Mouse (Mus musculus): ENCODE results near the gene Wsb2.
"Not testable (repeated sequence)": the region's sequence is repeated elsewhere in the genome, so short reads cannot be mapped to it uniquely, and the experiment has no call there.

The Wsb2 gene

GRCm38 (mm10) chr5:117357129-117357477 lies at the start of gene Wsb2:
Gene Wsb2 (plus strand): TSS chr5:117357304.
- peak; percentile 84 for DNase-seq (ENCODE audit: low read depth)

GRCm38 (mm10) chr5:117307699-117308098 lies 49.4 kb upstream of the Wsb2 start:
- DNase-seq (ENCODE audit: low read depth) = peak; percentile 79

GRCm38 (mm10) chr5:117313420-117313819 lies 43.7 kb upstream of the Wsb2 start:
- DNase-seq (ENCODE audit: low read depth) = peak; percentile 57

- DNase-seq (ENCODE audit: low read depth) = no peak
These were observed 43.2 kb upstream of the Wsb2 start for GRCm38 (mm10) chr5:117313909-117314308.

GRCm38 (mm10) chr5:117314587-117315428 lies 42.3 kb upstream of the Wsb2 start:
- DNase-seq (ENCODE audit: low read depth) = no peak

GRCm38 (mm10) chr5:117318741-117319629 lies 38.1 kb upstream of the Wsb2 start, which contains the start of gene Vsig10:
Gene Vsig10 (plus strand): TSS chr5:117319083.
- DNase-seq (ENCODE audit: low read depth) = peak; percentile 57

GRCm38 (mm10) chr5:117323751-117324150 lies 33.4 kb upstream of the Wsb2 start:
- DNase-seq (ENCODE audit: low read depth) = no peak

- DNase-seq (ENCODE audit: low read depth) = no peak
These were observed 30.7 kb upstream of the Wsb2 start for GRCm38 (mm10) chr5:117326408-117326807.

- DNase-seq (ENCODE audit: low read depth) = no peak
These were observed 26.6 kb upstream of the Wsb2 start for GRCm38 (mm10) chr5:117330457-117330856.

GRCm38 (mm10) chr5:117337999-117338398 lies 19.1 kb upstream of the Wsb2 start:
- no peak for DNase-seq (ENCODE audit: low read depth)

GRCm38 (mm10) chr5:117338503-117338902 lies 18.6 kb upstream of the Wsb2 start:
- DNase-seq (ENCODE audit: low read depth) = no peak

GRCm38 (mm10) chr5:117340081-117340480 lies 17.0 kb upstream of the Wsb2 start:
- DNase-seq (ENCODE audit: low read depth) = no peak

- no peak for DNase-seq (ENCODE audit: low read depth)
These were observed 15.2 kb upstream of the Wsb2 start for GRCm38 (mm10) chr5:117341896-117342295.

- DNase-seq (ENCODE audit: low read depth) = not testable (repeated sequence)
These were observed 12.6 kb upstream of the Wsb2 start for GRCm38 (mm10) chr5:117344496-117344895.

GRCm38 (mm10) chr5:117345432-117345976 lies 11.6 kb upstream of the Wsb2 start:
- DNase-seq (ENCODE audit: low read depth) = no peak

GRCm38 (mm10) chr5:117346281-117346680 lies 10.8 kb upstream of the Wsb2 start:
- no peak for DNase-seq (ENCODE audit: low read depth)

- DNase-seq (ENCODE audit: low read depth) = no peak
These were observed 10.1 kb upstream of the Wsb2 start for GRCm38 (mm10) chr5:117347011-117347410.

- DNase-seq (ENCODE audit: low read depth) = no peak
These were observed 9.3 kb upstream of the Wsb2 start for GRCm38 (mm10) chr5:117347838-117348237.

- no peak for DNase-seq (ENCODE audit: low read depth)
These were observed 8.8 kb upstream of the Wsb2 start for GRCm38 (mm10) chr5:117348279-117348678.

- peak; percentile 24 for DNase-seq (ENCODE audit: low read depth)
These were observed 3.0 kb upstream of the Wsb2 start for GRCm38 (mm10) chr5:117354121-117354520.

- peak; percentile 46 for DNase-seq (ENCODE audit: low read depth)
These were observed 1.3 kb upstream of the Wsb2 start for GRCm38 (mm10) chr5:117355648-117356303.
